Mouse (Mus musculus): ENCODE measurements around the gene Gspt1. TPM values are rescaled to one million over a fixed set of nuclear protein-coding genes. Genes with fewer than 3 reads are reported as not detected.

The Gspt1 gene
- polyA plus RNA-seq, 1 experiment from 2014 or later: 93.2 TPM

- WGBS: 71% methylated on average over 2 of the region's 2 CpGs
- Histone ChIP-seq H3K4me1 (peaks cover 9% of the 10 kb centered on the region), H3K27me3 (ENCODE audit: poor library complexity, severe bottlenecking) (no peaks in the 10 kb centered on the region), H3K4me3 (no peak overlapping the region), H3K36me3 (replicated peaks) (peaks cover 85% of the 10 kb centered on the region), H3K9me3 (no peaks in the 10 kb centered on the region), H3K27ac (no peak overlapping the region)
- DNase-seq (ENCODE audit: extremely low spot score, low spot score): peak; percentile 45
Measured at GRCm38 (mm10) chr16:11198467-11198866, 55.7 kb downstream of the Gspt1 start.

GRCm38 (mm10) chr16:11197052-11197451 is 57.1 kb downstream of the Gspt1 start:
- Histone ChIP-seq H3K36me3 (replicated peaks) (peaks cover 99% of the 10 kb centered on the region), H3K4me3 (no peak overlapping the region), H3K27ac (no peak overlapping the region), H3K27me3 (ENCODE audit: poor library complexity, severe bottlenecking) (no peaks in the 10 kb centered on the region), H3K4me1 (peaks cover 8% of the 10 kb centered on the region), H3K9me3 (no peaks in the 10 kb centered on the region)
- DNase-seq (ENCODE audit: extremely low spot score, low spot score): no peak
- 87% methylated on average over 4 of the region's 4 CpGs for WGBS

- Histone ChIP-seq H3K9me3 (no peaks in the 10 kb centered on the region), H3K4me3 (no peak overlapping the region), H3K36me3 (replicated peaks) (peaks cover 84% of the 10 kb centered on the region), H3K4me1 (no peaks in the 10 kb centered on the region), H3K27me3 (ENCODE audit: poor library complexity, severe bottlenecking) (no peaks in the 10 kb centered on the region), H3K27ac (no peak overlapping the region)
- 96% methylated on average over 2 of the region's 2 CpGs for WGBS
- no peak for DNase-seq (ENCODE audit: extremely low spot score, low spot score)
Measured at GRCm38 (mm10) chr16:11193231-11193630, 60.9 kb downstream of the Gspt1 start.

- Histone ChIP-seq H3K4me1 (no peaks in the 10 kb centered on the region), H3K4me3 (no peak overlapping the region), H3K27ac (no peak overlapping the region), H3K9me3 (no peaks in the 10 kb centered on the region), H3K27me3 (ENCODE audit: poor library complexity, severe bottlenecking) (no peaks in the 10 kb centered on the region), H3K36me3 (replicated peaks) (peaks cover 54% of the 10 kb centered on the region)
- DNase-seq (ENCODE audit: extremely low spot score, low spot score): no peak
- 92% methylated on average over 7 of the region's 7 CpGs for WGBS
Measured at GRCm38 (mm10) chr16:11190150-11190549, 64.0 kb downstream of the Gspt1 start.

- 76% methylated on average over 2 of the region's 2 CpGs for WGBS
- Histone ChIP-seq H3K4me3 (no peak overlapping the region), H3K36me3 (replicated peaks) (no peaks in the 10 kb centered on the region), H3K4me1 (peaks cover 21% of the 10 kb centered on the region), H3K27ac (no peak overlapping the region), H3K9me3 (peaks cover 4% of the 10 kb centered on the region; the same call in 1 of the 2 replicates), H3K27me3 (ENCODE audit: poor library complexity, severe bottlenecking) (peaks cover 11% of the 10 kb centered on the region)
- DNase-seq (ENCODE audit: extremely low spot score, low spot score): no peak
Measured at GRCm38 (mm10) chr16:11177404-11177803, 76.7 kb downstream of the Gspt1 start.

GRCm38 (mm10) chr16:11176884-11177244 is 77.3 kb downstream of the Gspt1 start:
- 3% methylated on average over 4 of the region's 4 CpGs for WGBS
- H3K27me3 ChIP-seq (ENCODE audit: poor library complexity, severe bottlenecking): peaks cover 11% of the 10 kb centered on the region
- peaks cover 21% of the 10 kb centered on the region for H3K4me1 ChIP-seq
- DNase-seq (ENCODE audit: extremely low spot score, low spot score): no peak
- no peaks in the 10 kb centered on the region for H3K36me3 ChIP-seq (replicated peaks)
- H3K9me3 ChIP-seq: peaks cover 4% of the 10 kb centered on the region; the same call in 1 of the 2 replicates
- peak overlapping the region; percentile 92 for H3K27ac ChIP-seq
- peak overlapping the region; percentile 90 for H3K4me3 ChIP-seq

GRCm38 (mm10) chr16:11176208-11176883 is 77.8 kb downstream of the Gspt1 start, which contains the start of gene Zc3h7a:
Gene Zc3h7a (minus strand): TSS chr16:11176393.
- Histone ChIP-seq H3K27ac (peak within 1 kb of the TSS; percentile 92), H3K36me3 (replicated peaks) (no peaks in the 10 kb centered on the region), H3K9me3 (peaks cover 4% of the 10 kb centered on the region; the same call in 1 of the 2 replicates), H3K27me3 (ENCODE audit: poor library complexity, severe bottlenecking) (peaks cover 11% of the 10 kb centered on the region), H3K4me1 (peaks cover 22% of the 10 kb centered on the region), H3K4me3 (peak within 1 kb of the TSS; percentile 90)
- DNase-seq (ENCODE audit: extremely low spot score, low spot score): peak; percentile 86
- WGBS: under 1% methylated on average over 57 of the region's 57 CpGs

GRCm38 (mm10) chr16:11175489-11176207 is 78.5 kb downstream of the Gspt1 start:
- WGBS: under 1% methylated on average over 72 of the region's 72 CpGs
- H3K4me3 ChIP-seq: peak overlapping the region; percentile 90
- peaks cover 11% of the 10 kb centered on the region for H3K27me3 ChIP-seq (ENCODE audit: poor library complexity, severe bottlenecking)
- H3K27ac ChIP-seq: peak overlapping the region; percentile 92
- peak; percentile 68 for DNase-seq (ENCODE audit: extremely low spot score, low spot score)
- H3K36me3 ChIP-seq (replicated peaks): no peaks in the 10 kb centered on the region
- peaks cover 4% of the 10 kb centered on the region; the same call in 1 of the 2 replicates for H3K9me3 ChIP-seq
- peaks cover 23% of the 10 kb centered on the region for H3K4me1 ChIP-seq

- no peak for DNase-seq (ENCODE audit: extremely low spot score, low spot score)
- Histone ChIP-seq H3K4me3 (peak overlapping the region; percentile 90), H3K27me3 (ENCODE audit: poor library complexity, severe bottlenecking) (peaks cover 11% of the 10 kb centered on the region), H3K4me1 (peaks cover 23% of the 10 kb centered on the region), H3K9me3 (peaks cover 4% of the 10 kb centered on the region; the same call in 1 of the 2 replicates), H3K27ac (peak overlapping the region; percentile 92), H3K36me3 (replicated peaks) (no peaks in the 10 kb centered on the region)
- WGBS: 16% methylated on average over 9 of the region's 9 CpGs
Measured at GRCm38 (mm10) chr16:11175100-11175488, 79.0 kb downstream of the Gspt1 start.

- peak overlapping the region; percentile 92 for H3K27ac ChIP-seq
- WGBS: 14% methylated on average over 10 of the region's 10 CpGs
Measured at GRCm38 (mm10) chr16:11174671-11175081, 79.4 kb downstream of the Gspt1 start.

GRCm38 (mm10) chr16:11171679-11172078 is 82.4 kb downstream of the Gspt1 start:
- H3K4me3 ChIP-seq: no peak overlapping the region
- no peaks in the 10 kb centered on the region for H3K27me3 ChIP-seq (ENCODE audit: poor library complexity, severe bottlenecking)
- no peak overlapping the region for H3K27ac ChIP-seq
- H3K4me1 ChIP-seq: peaks cover 20% of the 10 kb centered on the region
- no peaks in the 10 kb centered on the region for H3K9me3 ChIP-seq
- no peaks in the 10 kb centered on the region for H3K36me3 ChIP-seq (replicated peaks)
- no peak for DNase-seq (ENCODE audit: extremely low spot score, low spot score)
- 89% methylated on average over 6 of the region's 6 CpGs for WGBS

More at GRCm38 (mm10) chr16:11174671-11175081, 79.4 kb downstream of the Gspt1 start:
- Histone ChIP-seq H3K9me3 (peaks cover 4% of the 10 kb centered on the region; the same call in 1 of the 2 replicates), H3K4me1 (peaks cover 23% of the 10 kb centered on the region), H3K27me3 (ENCODE audit: poor library complexity, severe bottlenecking) (peaks cover 11% of the 10 kb centered on the region), H3K4me3 (peak overlapping the region; percentile 90), H3K36me3 (replicated peaks) (no peaks in the 10 kb centered on the region)
- peak; percentile 55 for DNase-seq (ENCODE audit: extremely low spot score, low spot score)
